Mouse (Mus musculus): ENCODE measurements at regions not wholly inside any gene's neighbourhood (a gene's known extent, or its start where the extent isn't known, plus 50 kb on each side); places are given as distances from the start of the nearest gene placed in this dataset.

- TF ChIP-seq POLR2AphosphoS2 (IDR thresholded peaks at IDR 0.05; ENCODE audit: insufficient read length, low read depth) (no peak), MYOD1 (IDR thresholded peaks at IDR 0.05; ENCODE audit: control insufficient read depth in 1 of 3, insufficient read length in 2 of 3, low read depth in 2 of 3) (no peak), MYOG (IDR thresholded peaks at IDR 0.05; ENCODE audit: control insufficient read depth in 1 of 3, insufficient read depth in 1 of 3, insufficient read length in 2 of 3, low read depth in 2 of 3) (no peak), MAX (IDR thresholded peaks at IDR 0.05; ENCODE audit: low read depth) (no peak), TCF3 (IDR thresholded peaks at IDR 0.05; ENCODE audit: insufficient read length, low read depth) (no peak), CEBPB (IDR thresholded peaks at IDR 0.05; ENCODE audit: insufficient read depth, poor library complexity, severe bottlenecking) (no peak), USF1 (IDR thresholded peaks at IDR 0.05; ENCODE audit: low read depth) (no peak), TCF12 (IDR thresholded peaks at IDR 0.05; ENCODE audit: insufficient read depth, poor library complexity, severe bottlenecking) (no peak), POLR2A (IDR thresholded peaks at IDR 0.05; ENCODE audit: insufficient read length, low read depth) (no peak), SRF (IDR thresholded peaks at IDR 0.05; ENCODE audit: control insufficient read depth, insufficient read length, low read depth) (no peak), E2F4 (IDR thresholded peaks at IDR 0.05; ENCODE audit: insufficient read depth) (no peak), REST (IDR thresholded peaks at IDR 0.05; ENCODE audit: insufficient read depth, insufficient read length) (no peak)
These were observed 321.7 kb upstream of the Spred2 start for GRCm38 (mm10) chr11:19602496-19602895.

GRCm38 (mm10) chr11:19605602-19606001 is 318.6 kb upstream of the Spred2 start:
- no peak overlapping the region for H3K4me2 ChIP-seq (ENCODE audit: low read depth)
- H3K79me2 ChIP-seq (ENCODE audit: control insufficient read depth, insufficient read depth) = no peaks in the 10 kb centered on the region
- no peaks in the 10 kb centered on the region for H3K27me3 ChIP-seq (ENCODE audit: control insufficient read depth, insufficient read depth, insufficient read length)
- H3ac ChIP-seq (ENCODE audit: control insufficient read depth, insufficient read length) = no peak overlapping the region
- H3K36me3 ChIP-seq (ENCODE audit: control insufficient read depth, insufficient read depth) = no peaks in the 10 kb centered on the region
- TF ChIP-seq USF1 (IDR thresholded peaks at IDR 0.05; ENCODE audit: low read depth) = no peak
- no peak for TF ChIP-seq POLR2A (IDR thresholded peaks at IDR 0.05; ENCODE audit: insufficient read length, low read depth)
- no peak for TF ChIP-seq CEBPB (IDR thresholded peaks at IDR 0.05; ENCODE audit: insufficient read depth, poor library complexity, severe bottlenecking)
- TF ChIP-seq TCF12 (IDR thresholded peaks at IDR 0.05; ENCODE audit: insufficient read depth, poor library complexity, severe bottlenecking) = no peak
- no peak for TF ChIP-seq MYOD1 (IDR thresholded peaks at IDR 0.05; ENCODE audit: control insufficient read depth in 1 of 3, insufficient read length in 2 of 3, low read depth in 2 of 3)
- TF ChIP-seq REST (IDR thresholded peaks at IDR 0.05; ENCODE audit: insufficient read depth, insufficient read length) = no peak
- TF ChIP-seq SRF (IDR thresholded peaks at IDR 0.05; ENCODE audit: control insufficient read depth, insufficient read length, low read depth) = no peak
- TF ChIP-seq MAX (IDR thresholded peaks at IDR 0.05; ENCODE audit: low read depth) = no peak
- no peak for TF ChIP-seq MYOG (IDR thresholded peaks at IDR 0.05; ENCODE audit: control insufficient read depth in 1 of 3, insufficient read depth in 1 of 3, insufficient read length in 2 of 3, low read depth in 2 of 3)
- no peak for TF ChIP-seq TCF3 (IDR thresholded peaks at IDR 0.05; ENCODE audit: insufficient read length, low read depth)
- TF ChIP-seq E2F4 (IDR thresholded peaks at IDR 0.05; ENCODE audit: insufficient read depth) = no peak
- TF ChIP-seq POLR2AphosphoS2 (IDR thresholded peaks at IDR 0.05; ENCODE audit: insufficient read length, low read depth) = no peak
- no peak overlapping the region for H3K4me3 ChIP-seq

More at GRCm38 (mm10) chr11:19602496-19602895, 321.7 kb upstream of the Spred2 start:
- no peak overlapping the region for H3K4me2 ChIP-seq (ENCODE audit: low read depth)
- no peak overlapping the region for H3ac ChIP-seq (ENCODE audit: control insufficient read depth, insufficient read length)
- H3K79me2 ChIP-seq (ENCODE audit: control insufficient read depth, insufficient read depth) = no peaks in the 10 kb centered on the region
- H3K4me3 ChIP-seq = no peak overlapping the region
- H3K27me3 ChIP-seq (ENCODE audit: control insufficient read depth, insufficient read depth, insufficient read length) = no peaks in the 10 kb centered on the region
- no peaks in the 10 kb centered on the region for H3K36me3 ChIP-seq (ENCODE audit: control insufficient read depth, insufficient read depth)

GRCm38 (mm10) chr11:19606943-19607342 is 317.2 kb upstream of the Spred2 start:
- H3K79me2 ChIP-seq (ENCODE audit: control insufficient read depth, insufficient read depth) = no peaks in the 10 kb centered on the region

GRCm38 (mm10) chr11:19607941-19608340 is 316.2 kb upstream of the Spred2 start:
- H3K27me3 ChIP-seq (ENCODE audit: control insufficient read depth, insufficient read depth, insufficient read length) = no peaks in the 10 kb centered on the region
- TF ChIP-seq POLR2AphosphoS2 (IDR thresholded peaks at IDR 0.05; ENCODE audit: insufficient read length, low read depth) (no peak), SRF (IDR thresholded peaks at IDR 0.05; ENCODE audit: control insufficient read depth, insufficient read length, low read depth) (no peak), POLR2A (IDR thresholded peaks at IDR 0.05; ENCODE audit: insufficient read length, low read depth) (no peak)

More at GRCm38 (mm10) chr11:19606943-19607342, 317.2 kb upstream of the Spred2 start:
- H3K27me3 ChIP-seq (ENCODE audit: control insufficient read depth, insufficient read depth, insufficient read length) = no peaks in the 10 kb centered on the region
- no peaks in the 10 kb centered on the region for H3K36me3 ChIP-seq (ENCODE audit: control insufficient read depth, insufficient read depth)
- H3K4me2 ChIP-seq (ENCODE audit: low read depth) = no peak overlapping the region
- no peak overlapping the region for H3ac ChIP-seq (ENCODE audit: control insufficient read depth, insufficient read length)
- TF ChIP-seq MYOG (IDR thresholded peaks at IDR 0.05; ENCODE audit: control insufficient read depth in 1 of 3, insufficient read depth in 1 of 3, insufficient read length in 2 of 3, low read depth in 2 of 3) (no peak), USF1 (IDR thresholded peaks at IDR 0.05; ENCODE audit: low read depth) (no peak), POLR2A (IDR thresholded peaks at IDR 0.05; ENCODE audit: insufficient read length, low read depth) (no peak), CEBPB (IDR thresholded peaks at IDR 0.05; ENCODE audit: insufficient read depth, poor library complexity, severe bottlenecking) (no peak), TCF3 (IDR thresholded peaks at IDR 0.05; ENCODE audit: insufficient read length, low read depth) (no peak), MYOD1 (IDR thresholded peaks at IDR 0.05; ENCODE audit: control insufficient read depth in 1 of 3, insufficient read length in 2 of 3, low read depth in 2 of 3) (no peak), REST (IDR thresholded peaks at IDR 0.05; ENCODE audit: insufficient read depth, insufficient read length) (no peak), POLR2AphosphoS2 (IDR thresholded peaks at IDR 0.05; ENCODE audit: insufficient read length, low read depth) (no peak), SRF (IDR thresholded peaks at IDR 0.05; ENCODE audit: control insufficient read depth, insufficient read length, low read depth) (no peak)
- no peak overlapping the region for H3K4me3 ChIP-seq

GRCm38 (mm10) chr11:19608523-19608922 is 315.7 kb upstream of the Spred2 start:
- Histone ChIP-seq H3K4me3 (no peak overlapping the region), H3K79me2 (ENCODE audit: control insufficient read depth, insufficient read depth) (no peaks in the 10 kb centered on the region), H3ac (ENCODE audit: control insufficient read depth, insufficient read length) (no peak overlapping the region), H3K4me2 (ENCODE audit: low read depth) (no peak overlapping the region), H3K36me3 (ENCODE audit: control insufficient read depth, insufficient read depth) (no peaks in the 10 kb centered on the region), H3K27me3 (ENCODE audit: control insufficient read depth, insufficient read depth, insufficient read length) (no peaks in the 10 kb centered on the region)
- TF ChIP-seq USF1 (IDR thresholded peaks at IDR 0.05; ENCODE audit: low read depth) (no peak), MYOG (IDR thresholded peaks at IDR 0.05; ENCODE audit: control insufficient read depth in 1 of 3, insufficient read depth in 1 of 3, insufficient read length in 2 of 3, low read depth in 2 of 3) (no peak), POLR2A (IDR thresholded peaks at IDR 0.05; ENCODE audit: insufficient read length, low read depth) (no peak), TCF3 (IDR thresholded peaks at IDR 0.05; ENCODE audit: insufficient read length, low read depth) (no peak), POLR2AphosphoS2 (IDR thresholded peaks at IDR 0.05; ENCODE audit: insufficient read length, low read depth) (no peak), CEBPB (IDR thresholded peaks at IDR 0.05; ENCODE audit: insufficient read depth, poor library complexity, severe bottlenecking) (no peak), SRF (IDR thresholded peaks at IDR 0.05; ENCODE audit: control insufficient read depth, insufficient read length, low read depth) (no peak), TCF12 (IDR thresholded peaks at IDR 0.05; ENCODE audit: insufficient read depth, poor library complexity, severe bottlenecking) (no peak), REST (IDR thresholded peaks at IDR 0.05; ENCODE audit: insufficient read depth, insufficient read length) (no peak), MYOD1 (IDR thresholded peaks at IDR 0.05; ENCODE audit: control insufficient read depth in 1 of 3, insufficient read length in 2 of 3, low read depth in 2 of 3) (no peak), MAX (IDR thresholded peaks at IDR 0.05; ENCODE audit: low read depth) (no peak), E2F4 (IDR thresholded peaks at IDR 0.05; ENCODE audit: insufficient read depth) (no peak)

More at GRCm38 (mm10) chr11:19607941-19608340, 316.2 kb upstream of the Spred2 start:
- no peaks in the 10 kb centered on the region for H3K36me3 ChIP-seq (ENCODE audit: control insufficient read depth, insufficient read depth)
- no peaks in the 10 kb centered on the region for H3K79me2 ChIP-seq (ENCODE audit: control insufficient read depth, insufficient read depth)
- no peak overlapping the region for H3ac ChIP-seq (ENCODE audit: control insufficient read depth, insufficient read length)
- H3K4me2 ChIP-seq (ENCODE audit: low read depth) = no peak overlapping the region
- H3K4me3 ChIP-seq = no peak overlapping the region
